Mouse (Mus musculus) cerebellum, adult 8-10 months (tissue): ENCODE results near the gene Tlx1.

Source experiments
- DNase-seq: peaks from one replicate; pipeline ENCODE4 v3.0.0; 2022

Gene Tlx1

DNA sequence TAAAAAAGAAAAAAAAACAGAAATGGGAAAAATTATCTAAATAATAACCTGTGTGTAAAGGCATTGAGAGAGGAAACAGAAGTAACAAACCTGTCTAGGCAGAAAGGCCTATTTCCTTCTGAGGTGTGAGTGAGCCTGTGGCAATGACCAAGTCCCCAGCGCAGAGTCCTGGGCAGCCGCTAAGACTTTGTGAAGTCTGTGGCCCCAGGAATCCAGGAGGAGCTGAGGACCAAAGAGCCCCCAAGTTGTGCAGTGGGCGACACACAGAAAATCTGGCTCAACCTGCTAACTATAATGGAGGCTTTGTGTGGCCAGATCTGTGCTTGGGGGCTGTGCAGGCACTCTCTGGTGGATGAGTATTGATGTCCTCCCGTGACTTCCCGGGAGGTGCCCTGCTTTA, 9.0 kb downstream of the Tlx1 start:
- DNase-seq, result no peak

DNA sequence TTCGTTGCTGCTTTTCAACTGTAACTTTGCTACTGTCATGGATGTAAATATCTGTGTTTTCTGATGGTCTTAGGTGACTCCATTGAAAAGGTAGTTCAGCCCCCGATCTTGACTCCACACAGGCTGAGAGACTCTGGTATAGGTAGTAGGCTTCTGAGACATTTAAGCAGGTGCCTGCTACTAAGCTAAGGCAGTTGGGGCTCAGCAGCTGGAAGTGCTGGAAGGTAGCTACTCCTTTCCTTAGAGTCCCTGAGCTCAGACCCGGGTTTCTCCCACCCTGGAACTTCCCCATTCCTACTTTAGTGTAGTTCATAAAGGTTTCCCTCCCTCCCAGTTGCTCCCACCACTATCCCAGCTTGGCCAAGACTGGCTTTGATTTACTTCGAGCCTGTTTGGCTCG, 9.5 kb downstream of the Tlx1 start:
- DNase-seq, result no peak

DNA sequence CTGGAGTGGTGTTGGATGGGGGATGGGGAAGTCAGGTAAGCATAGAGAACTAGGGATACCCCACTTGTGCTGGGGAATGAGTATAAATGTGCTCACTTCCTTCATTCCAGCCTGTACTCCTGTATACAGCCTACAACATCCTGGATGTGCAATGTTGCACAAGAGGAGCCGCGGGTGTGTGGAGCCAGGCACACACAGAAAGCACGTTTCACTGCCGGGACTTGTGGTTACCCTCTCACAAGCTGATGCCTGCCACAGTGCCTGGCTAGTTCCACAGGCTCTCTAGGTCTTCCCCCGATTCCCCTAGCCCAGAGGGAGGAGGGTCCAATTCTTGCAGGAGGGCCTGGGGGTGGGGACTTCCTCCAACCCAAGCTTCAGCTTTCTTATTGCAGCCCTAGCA, 10.0 kb downstream of the Tlx1 start:
- DNase-seq, result no peak

DNA sequence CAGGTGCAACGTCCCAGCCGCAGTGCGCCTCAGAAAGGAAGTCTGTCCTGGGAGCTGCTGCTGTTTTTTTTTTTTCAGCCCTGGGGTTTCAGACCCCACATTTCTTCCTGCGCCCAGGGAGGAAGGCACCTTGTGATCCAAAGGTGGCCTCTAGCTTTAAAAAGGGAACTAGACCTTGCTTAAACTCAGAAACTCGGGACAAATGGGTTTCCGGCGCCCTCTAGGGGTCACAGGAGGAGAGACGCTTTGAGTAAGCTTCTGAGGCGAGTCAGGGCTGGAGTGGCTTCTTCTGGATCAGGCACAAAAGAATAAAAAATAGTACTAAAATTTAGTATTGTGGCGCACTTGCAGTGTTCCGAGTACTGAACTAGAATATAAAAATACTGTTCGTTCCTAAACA, 10.6 kb downstream of the Tlx1 start:
- DNase-seq, result peak; percentile 44

DNA sequence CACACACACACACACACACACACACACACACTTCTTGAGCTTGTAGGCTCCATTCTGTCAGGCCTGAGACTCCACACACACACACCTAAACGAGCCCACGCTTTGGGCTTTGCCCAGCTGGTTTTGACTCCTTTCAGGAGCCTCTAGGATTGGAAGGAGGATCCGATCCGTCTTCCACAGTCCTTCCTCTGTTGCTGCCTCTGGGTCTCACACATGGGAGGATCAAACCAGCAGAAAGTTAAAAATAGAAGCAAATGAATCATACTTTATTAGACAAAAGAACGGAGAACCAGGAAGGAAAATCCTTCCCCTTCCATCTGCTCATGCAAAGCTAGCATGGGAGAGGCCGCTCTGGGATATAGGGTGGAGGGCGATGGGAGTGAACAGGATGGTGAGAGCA, 11.7 kb downstream of the Tlx1 start:
- DNase-seq, result no peak

DNA sequence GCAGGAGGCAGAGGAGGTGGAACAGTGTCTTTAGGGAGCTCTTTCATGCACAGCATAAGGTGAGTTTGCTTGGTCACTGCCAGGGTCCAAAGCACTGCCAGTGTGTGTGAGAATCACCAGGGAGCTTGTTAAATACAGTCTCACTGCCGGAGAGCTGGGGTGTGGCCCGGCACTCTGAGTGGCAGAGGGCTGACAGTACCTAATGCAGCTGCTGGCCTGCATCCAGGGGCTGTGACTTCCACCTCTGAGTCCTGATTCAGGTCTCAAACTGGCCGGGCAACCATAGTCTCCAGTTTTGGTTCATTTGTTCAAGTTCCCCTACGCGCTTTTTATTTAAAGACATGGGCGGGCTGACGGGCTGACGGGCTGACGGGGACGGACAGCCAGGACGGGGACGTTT, 12.4 kb downstream of the Tlx1 start:
- no peak for DNase-seq

DNA sequence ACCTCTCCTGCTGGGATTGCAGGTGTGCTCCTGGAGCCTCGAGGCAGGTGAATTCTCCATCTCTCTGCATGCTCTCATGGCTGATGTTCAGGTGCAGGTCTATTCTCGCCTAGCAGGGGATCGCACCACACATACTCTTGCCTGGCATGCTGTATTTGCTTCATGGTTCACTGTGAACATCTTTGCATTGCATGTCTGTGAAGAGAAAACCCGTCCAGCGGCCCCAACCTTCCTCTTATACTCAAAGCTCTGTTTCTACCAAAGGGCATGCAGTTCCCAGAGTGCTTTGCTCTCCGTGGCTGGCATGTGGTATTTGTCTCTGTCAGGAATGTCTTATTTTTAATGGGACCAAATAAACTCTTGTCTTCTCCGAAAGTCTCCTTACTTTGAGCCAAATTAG, 20.0 kb downstream of the Tlx1 start:
- DNase-seq, result no peak

DNA sequence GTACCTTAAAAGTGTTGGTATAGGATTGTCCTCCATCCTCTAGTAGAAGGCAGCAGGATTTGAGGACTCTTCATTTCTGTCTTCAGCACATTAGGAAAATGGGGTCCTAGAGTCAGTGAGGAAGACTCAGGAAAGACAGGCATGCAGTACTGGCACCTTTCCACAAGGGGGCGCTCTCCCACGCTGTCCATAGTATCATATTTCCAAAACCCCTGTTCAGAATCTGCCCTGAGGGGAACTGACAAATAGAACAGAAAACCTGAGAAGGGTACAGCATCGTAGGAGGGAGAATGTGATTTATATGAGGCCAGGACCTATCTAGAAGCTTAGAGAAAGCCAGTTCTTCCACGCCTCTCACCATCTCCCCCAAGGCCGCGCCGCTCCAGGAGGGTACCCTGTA, 24.3 kb downstream of the Tlx1 start:
- DNase-seq, result no peak

DNA sequence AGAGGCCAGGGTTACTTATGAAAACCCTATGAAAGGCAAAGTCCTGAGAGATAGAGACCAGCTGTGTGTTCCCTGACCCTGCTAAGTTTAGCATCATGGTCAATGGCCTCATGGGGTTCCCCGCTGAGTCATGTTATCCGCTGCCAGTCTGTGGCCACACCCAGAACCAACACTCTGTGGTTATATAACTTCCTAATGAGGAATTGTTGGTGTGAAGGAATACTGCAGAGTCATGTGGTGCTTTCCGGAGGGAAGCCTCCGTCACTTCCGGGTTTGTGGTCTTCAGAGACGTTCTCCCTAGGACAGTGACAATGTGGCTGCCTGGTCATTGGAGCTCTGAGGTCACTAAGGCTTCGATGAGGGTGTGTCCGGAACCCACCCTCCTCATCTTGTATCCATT, 25.8 kb downstream of the Tlx1 start:
- DNase-seq, result no peak

DNA sequence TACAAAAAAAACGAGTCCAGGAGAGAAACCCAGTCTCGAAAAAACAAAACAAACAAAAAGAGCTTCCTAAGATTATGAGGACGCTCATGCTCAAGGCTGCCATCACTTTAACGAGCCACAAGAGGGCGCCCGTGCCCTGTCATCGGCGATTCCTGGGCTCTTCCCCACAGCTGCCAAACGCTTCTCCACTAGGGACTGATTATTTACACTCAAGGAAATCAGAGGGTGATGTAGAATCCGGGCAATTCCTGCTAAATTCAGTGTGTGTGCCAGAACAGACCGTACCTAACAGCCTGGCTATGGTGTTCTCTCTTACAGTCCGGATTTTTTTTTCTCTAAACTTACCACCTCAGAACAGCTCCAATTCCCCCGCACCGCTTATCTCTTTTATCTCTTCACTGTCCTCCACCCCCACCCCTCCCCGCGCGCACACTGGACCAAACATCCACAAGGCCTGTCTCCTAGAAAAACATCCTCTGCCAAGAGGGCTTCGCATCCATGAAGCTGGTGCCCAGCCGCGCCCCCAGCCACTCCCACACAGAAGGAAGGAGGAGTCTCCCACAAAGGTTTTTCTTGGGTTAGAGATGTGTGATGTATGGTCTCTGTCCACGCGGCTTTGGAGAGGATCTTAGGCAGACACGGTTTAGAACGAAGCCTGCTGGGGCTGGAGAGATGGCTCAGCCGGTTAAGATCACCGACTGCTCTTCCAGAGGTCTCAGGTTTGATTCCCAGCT, 26.7 kb downstream of the Tlx1 start:
- peak; percentile 41 for DNase-seq

DNA sequence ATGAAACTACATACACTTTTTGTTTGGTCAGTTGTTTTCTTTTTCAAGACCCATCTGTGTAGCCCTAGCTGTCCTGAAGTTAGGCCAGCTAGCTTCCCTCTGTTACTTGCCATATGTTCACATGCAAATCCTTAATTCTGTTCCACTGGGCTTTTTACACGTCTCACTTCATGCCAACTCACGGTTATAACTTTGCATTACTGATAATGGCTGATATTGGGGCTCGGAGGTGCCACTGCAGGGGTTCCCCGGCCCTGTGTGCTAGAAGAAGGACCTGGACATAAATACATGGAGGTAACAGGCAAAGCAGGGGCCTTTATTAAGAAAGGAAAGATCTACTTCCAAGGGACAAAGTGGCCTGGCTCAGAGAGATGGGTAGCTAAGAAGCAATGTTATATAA, 29.0 kb downstream of the Tlx1 start:
- no peak for DNase-seq

DNA sequence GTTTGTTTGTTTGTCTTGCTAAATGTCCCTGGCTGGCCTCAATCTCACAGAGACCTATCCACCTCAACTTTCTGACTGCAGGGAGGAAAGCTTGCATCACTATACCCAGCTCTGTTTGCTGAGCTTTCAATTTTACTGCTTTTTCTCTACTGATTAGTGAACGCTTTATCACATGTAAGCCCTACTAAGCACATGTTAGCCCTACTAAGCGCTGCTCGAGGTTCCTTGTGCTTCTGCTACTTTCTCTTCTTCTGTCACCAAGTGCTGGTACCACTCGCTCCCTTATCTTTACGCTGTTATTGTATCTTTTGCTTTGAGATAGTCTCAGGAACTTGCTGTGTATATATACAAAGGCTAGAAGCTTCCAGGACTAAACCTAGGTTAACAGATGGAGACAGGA, 30.0 kb downstream of the Tlx1 start:
- DNase-seq, result no peak

DNA sequence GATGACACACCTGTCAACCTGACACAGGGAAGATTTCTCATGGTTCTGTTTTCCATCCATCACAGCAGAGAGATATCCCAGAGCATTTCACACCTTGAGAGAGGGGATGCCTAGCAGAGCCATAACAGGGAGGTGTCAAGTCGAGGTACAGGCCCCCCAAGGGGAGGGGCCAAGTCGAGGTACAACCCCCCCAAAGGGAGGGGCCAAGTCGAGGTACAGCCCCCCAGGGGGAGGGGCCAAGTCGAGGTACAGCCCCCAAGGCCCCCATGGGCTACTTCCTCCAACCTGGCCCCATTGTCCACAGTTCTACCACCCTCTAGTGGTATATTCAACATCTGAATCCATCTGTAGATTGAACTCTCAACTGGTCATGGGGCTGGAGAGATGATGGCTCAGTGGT, 44.2 kb downstream of the Tlx1 start:
- no peak for DNase-seq

DNA sequence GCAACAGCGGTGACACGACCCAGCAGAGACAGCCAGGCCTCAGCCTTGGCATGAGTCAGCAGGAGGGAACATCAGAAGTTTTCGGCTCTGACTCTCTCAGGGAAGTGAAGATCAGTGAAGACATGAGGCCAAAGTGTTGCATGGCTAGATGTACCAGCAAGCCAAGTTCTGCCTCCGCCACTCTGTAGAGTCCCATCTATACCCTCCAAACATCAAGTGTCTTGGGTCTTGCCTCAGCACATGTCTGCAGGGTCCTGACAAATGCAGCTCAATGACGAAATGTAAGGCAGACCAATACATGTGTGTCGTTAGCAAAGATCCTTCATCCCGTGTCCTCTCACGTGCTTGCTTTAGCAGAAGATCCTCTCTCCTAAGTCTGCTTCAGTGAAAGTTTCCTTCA, 46.5 kb downstream of the Tlx1 start:
- DNase-seq, result no peak

DNA sequence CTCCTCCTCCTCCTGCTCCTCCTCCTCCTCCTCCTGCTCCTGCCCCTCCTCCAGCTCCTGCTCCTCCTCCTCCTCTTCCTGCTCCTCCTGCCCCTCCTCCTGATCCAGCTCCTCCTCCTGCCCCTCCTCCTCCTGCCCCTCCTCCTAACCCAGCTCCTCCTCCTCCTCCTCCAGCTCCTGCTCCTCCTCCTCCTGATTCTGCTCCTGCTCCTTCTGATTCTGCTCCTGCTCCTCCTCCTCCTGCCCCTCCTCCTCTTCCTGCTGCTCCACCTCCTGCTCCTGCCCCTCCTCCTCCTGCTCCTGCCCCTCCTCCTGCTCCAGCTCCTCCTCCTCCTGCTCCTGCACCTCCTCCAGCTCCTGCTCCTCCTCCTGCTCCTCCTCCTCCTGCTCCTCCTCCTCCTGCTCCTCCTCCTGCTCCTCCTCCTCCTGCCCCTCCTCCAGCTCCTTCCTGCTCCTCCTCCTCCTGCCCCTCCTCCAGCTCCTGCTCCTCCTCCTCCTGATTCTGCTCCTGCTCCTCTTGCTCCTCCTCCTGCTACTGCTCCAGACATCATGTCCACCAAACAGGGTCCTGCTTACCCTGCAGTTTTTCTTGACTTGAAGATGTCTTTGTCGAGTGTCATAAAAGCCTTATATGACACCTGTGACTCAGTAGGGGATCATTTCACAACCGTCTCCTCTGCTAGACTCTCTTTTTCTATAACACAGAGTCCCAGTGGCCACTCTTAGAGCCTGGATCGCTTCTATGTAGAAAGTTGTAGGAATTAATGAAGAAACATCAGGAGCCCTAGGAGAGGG, 55.0 kb downstream of the Tlx1 start:
- no peak for DNase-seq
